Mouse (Mus musculus): ENCODE measurements around the gene Mrps26. TPM values are rescaled to one million over a fixed set of nuclear protein-coding genes. Genes with fewer than 3 reads are reported as not detected.

Mrps26 gene
- polyA plus RNA-seq, 1 experiment from 2014 or later: 99.1 TPM

DNA sequence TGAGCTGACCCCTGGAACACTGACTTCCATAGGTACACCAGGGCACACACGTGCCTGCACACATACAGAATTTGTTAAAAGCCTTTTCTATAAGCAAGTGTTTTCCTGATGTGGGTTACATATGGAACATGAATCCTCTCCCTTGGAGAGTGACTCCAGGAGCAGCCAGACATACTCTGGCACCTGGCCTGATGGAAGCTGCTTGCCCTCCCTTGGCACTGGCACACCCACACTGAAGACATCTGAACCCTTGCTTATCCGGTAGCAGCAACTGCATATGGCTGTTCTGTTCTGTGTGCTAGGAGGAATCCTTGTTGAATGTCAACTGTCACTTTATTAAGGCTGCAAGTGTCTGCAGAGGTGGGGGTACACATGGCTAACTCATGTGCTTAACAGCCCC is 27.5 kb downstream of the Mrps26 start:
- ATAC-seq (ENCODE audit: low FRiP score, low TSS enrichment): no peak
- 90% methylated on average over 2 of the region's 2 CpGs for WGBS
- no peak overlapping the region for H3K4me3 ChIP-seq (ENCODE audit: low read length)
- H3K36me3 ChIP-seq (ENCODE audit: control insufficient read depth, insufficient read depth, low read length): peaks cover 30% of the 10 kb centered on the region
- no peaks in the 10 kb centered on the region for H3K27me3 ChIP-seq (ENCODE audit: control insufficient read depth, insufficient read depth, low read length)
- no peak overlapping the region for H3K9ac ChIP-seq (ENCODE audit: low read depth, low read length)
- H3K4me1 ChIP-seq (ENCODE audit: control insufficient read depth, insufficient read depth, low read length): no peaks in the 10 kb centered on the region
- no peak overlapping the region for H3K27ac ChIP-seq (ENCODE audit: low read depth, low read length)
- H3K4me2 ChIP-seq (replicated peaks; ENCODE audit: low read depth, low read length): no peak overlapping the region
- no peaks in the 10 kb centered on the region for H3K9me3 ChIP-seq (ENCODE audit: control insufficient read depth, low read length)

GRCm38 (mm10) chr2:130595596-130595995 is 32.1 kb downstream of the Mrps26 start:
- no peaks in the 10 kb centered on the region for H3K4me1 ChIP-seq (ENCODE audit: control insufficient read depth, insufficient read depth, low read length)
- 86% methylated on average over 1 of the region's 1 CpGs for WGBS
- no peak for ATAC-seq (ENCODE audit: low FRiP score, low TSS enrichment)
- H3K36me3 ChIP-seq (ENCODE audit: control insufficient read depth, insufficient read depth, low read length): peaks cover 59% of the 10 kb centered on the region
- no peak overlapping the region for H3K4me2 ChIP-seq (replicated peaks; ENCODE audit: low read depth, low read length)
- no peaks in the 10 kb centered on the region for H3K9me3 ChIP-seq (ENCODE audit: control insufficient read depth, low read length)
- no peak overlapping the region for H3K27ac ChIP-seq (ENCODE audit: low read depth, low read length)
- no peak overlapping the region for H3K9ac ChIP-seq (ENCODE audit: low read depth, low read length)
- H3K4me3 ChIP-seq (ENCODE audit: low read length): no peak overlapping the region
- no peaks in the 10 kb centered on the region for H3K27me3 ChIP-seq (ENCODE audit: control insufficient read depth, insufficient read depth, low read length)

- ATAC-seq (ENCODE audit: low FRiP score, low TSS enrichment): no peak
- 21% methylated on average over 1 of the region's 1 CpGs for WGBS
Measured at GRCm38 (mm10) chr2:130597601-130598010, 34.1 kb downstream of the Mrps26 start.

GRCm38 (mm10) chr2:130598399-130598798 is 34.9 kb downstream of the Mrps26 start:
- Histone ChIP-seq H3K4me2 (replicated peaks; ENCODE audit: low read depth, low read length) (no peak overlapping the region), H3K4me3 (ENCODE audit: low read length) (no peak overlapping the region), H3K36me3 (ENCODE audit: control insufficient read depth, insufficient read depth, low read length) (peaks cover 66% of the 10 kb centered on the region), H3K4me1 (ENCODE audit: control insufficient read depth, insufficient read depth, low read length) (no peaks in the 10 kb centered on the region), H3K27ac (ENCODE audit: low read depth, low read length) (no peak overlapping the region), H3K9ac (ENCODE audit: low read depth, low read length) (no peak overlapping the region), H3K9me3 (ENCODE audit: control insufficient read depth, low read length) (no peaks in the 10 kb centered on the region), H3K27me3 (ENCODE audit: control insufficient read depth, insufficient read depth, low read length) (no peaks in the 10 kb centered on the region)
- WGBS: 83% methylated on average over 3 of the region's 3 CpGs
- no peak for ATAC-seq (ENCODE audit: low FRiP score, low TSS enrichment)

More at GRCm38 (mm10) chr2:130597601-130598010, 34.1 kb downstream of the Mrps26 start:
- H3K4me2 ChIP-seq (replicated peaks; ENCODE audit: low read depth, low read length): no peak overlapping the region
- no peaks in the 10 kb centered on the region for H3K27me3 ChIP-seq (ENCODE audit: control insufficient read depth, insufficient read depth, low read length)
- H3K9ac ChIP-seq (ENCODE audit: low read depth, low read length): no peak overlapping the region
- no peak overlapping the region for H3K27ac ChIP-seq (ENCODE audit: low read depth, low read length)
- no peaks in the 10 kb centered on the region for H3K4me1 ChIP-seq (ENCODE audit: control insufficient read depth, insufficient read depth, low read length)
- H3K36me3 ChIP-seq (ENCODE audit: control insufficient read depth, insufficient read depth, low read length): peaks cover 59% of the 10 kb centered on the region
- no peak overlapping the region for H3K4me3 ChIP-seq (ENCODE audit: low read length)
- no peaks in the 10 kb centered on the region for H3K9me3 ChIP-seq (ENCODE audit: control insufficient read depth, low read length)

GRCm38 (mm10) chr2:130602195-130602594 is 38.7 kb downstream of the Mrps26 start:
- H3K9me3 ChIP-seq (ENCODE audit: control insufficient read depth, low read length): no peaks in the 10 kb centered on the region
- WGBS: 84% methylated on average over 4 of the region's 4 CpGs
- no peak for ATAC-seq (ENCODE audit: low FRiP score, low TSS enrichment)
- H3K27me3 ChIP-seq (ENCODE audit: control insufficient read depth, insufficient read depth, low read length): no peaks in the 10 kb centered on the region
- peaks cover 53% of the 10 kb centered on the region for H3K36me3 ChIP-seq (ENCODE audit: control insufficient read depth, insufficient read depth, low read length)
- H3K27ac ChIP-seq (ENCODE audit: low read depth, low read length): no peak overlapping the region
- H3K9ac ChIP-seq (ENCODE audit: low read depth, low read length): no peak overlapping the region
- H3K4me1 ChIP-seq (ENCODE audit: control insufficient read depth, insufficient read depth, low read length): no peaks in the 10 kb centered on the region
- no peak overlapping the region for H3K4me3 ChIP-seq (ENCODE audit: low read length)
- H3K4me2 ChIP-seq (replicated peaks; ENCODE audit: low read depth, low read length): no peak overlapping the region

- 78% methylated on average over 3 of the region's 3 CpGs for WGBS
- no peak overlapping the region for H3K4me3 ChIP-seq (ENCODE audit: low read length)
- no peak overlapping the region for H3K9ac ChIP-seq (ENCODE audit: low read depth, low read length)
- H3K27ac ChIP-seq (ENCODE audit: low read depth, low read length): no peak overlapping the region
- no peaks in the 10 kb centered on the region for H3K4me1 ChIP-seq (ENCODE audit: control insufficient read depth, insufficient read depth, low read length)
- H3K36me3 ChIP-seq (ENCODE audit: control insufficient read depth, insufficient read depth, low read length): peaks cover 40% of the 10 kb centered on the region
- H3K9me3 ChIP-seq (ENCODE audit: control insufficient read depth, low read length): no peaks in the 10 kb centered on the region
- ATAC-seq (ENCODE audit: low FRiP score, low TSS enrichment): no peak
- no peaks in the 10 kb centered on the region for H3K27me3 ChIP-seq (ENCODE audit: control insufficient read depth, insufficient read depth, low read length)
- H3K4me2 ChIP-seq (replicated peaks; ENCODE audit: low read depth, low read length): no peak overlapping the region
Measured at GRCm38 (mm10) chr2:130613091-130613490, 49.5 kb downstream of the Mrps26 start.

Small RNAs within 50 kb of the gene (microRNA-seq; reads per million reads assigned to microRNA genes)
- gene Gm23876: not detected

Other genes starting within 250 kb of the Mrps26 start
- gene Cpxm1, start 166.2 kb upstream of the Mrps26 start, polyA plus RNA-seq (2014; fragmentation: Nextera tagmentation; extraction: Ambion mirVana): 51.6 and 63.8 TPM in 2 replicates
- not detected in 2 replicates for gene Gm28372, start 158.5 kb upstream of the Mrps26 start, polyA plus RNA-seq (2014; fragmentation: Nextera tagmentation; extraction: Ambion mirVana)
- gene 1700020A23Rik, start 158.5 kb upstream of the Mrps26 start, polyA plus RNA-seq (2014; fragmentation: Nextera tagmentation; extraction: Ambion mirVana): 0.40 TPM in 1 of 2 replicates, not detected in the other
- gene Tmem239, start 157.3 kb upstream of the Mrps26 start, polyA plus RNA-seq (2014; fragmentation: Nextera tagmentation; extraction: Ambion mirVana): not detected in 2 replicates
- 72.3 and 79.2 TPM in 2 replicates for gene Vps16, start 139.4 kb upstream of the Mrps26 start, polyA plus RNA-seq (2014; fragmentation: Nextera tagmentation; extraction: Ambion mirVana)
- gene Pced1a, start 139.0 kb upstream of the Mrps26 start, polyA plus RNA-seq (2014; fragmentation: Nextera tagmentation; extraction: Ambion mirVana): 13.0 and 15.0 TPM in 2 replicates
- gene Ptpra, start 113.5 kb upstream of the Mrps26 start, polyA plus RNA-seq (2014; fragmentation: Nextera tagmentation; extraction: Ambion mirVana): 64.3 and 107 TPM in 2 replicates
- gene Oxt, start 12.4 kb downstream of the Mrps26 start, polyA plus RNA-seq (2014; fragmentation: Nextera tagmentation; extraction: Ambion mirVana): not detected in 2 replicates
- not detected in 2 replicates for gene Avp, start 18.8 kb downstream of the Mrps26 start, polyA plus RNA-seq (2014; fragmentation: Nextera tagmentation; extraction: Ambion mirVana)
- 9.8 and 22.5 TPM in 2 replicates for gene Fastkd5, start 66.3 kb downstream of the Mrps26 start, polyA plus RNA-seq (2014; fragmentation: Nextera tagmentation; extraction: Ambion mirVana)
- gene Ubox5, start 66.3 kb downstream of the Mrps26 start, polyA plus RNA-seq (2014; fragmentation: Nextera tagmentation; extraction: Ambion mirVana): 13.0 and 16.2 TPM in 2 replicates
- gene Lzts3, start 79.1 kb downstream of the Mrps26 start, polyA plus RNA-seq (2014; fragmentation: Nextera tagmentation; extraction: Ambion mirVana): 3.7 and 4.7 TPM in 2 replicates
- 53.5 and 55.2 TPM in 2 replicates for gene Ddrgk1, start 100.9 kb downstream of the Mrps26 start, polyA plus RNA-seq (2014; fragmentation: Nextera tagmentation; extraction: Ambion mirVana)
- 120 and 121 TPM in 2 replicates for gene Itpa, start 103.9 kb downstream of the Mrps26 start, polyA plus RNA-seq (2014; fragmentation: Nextera tagmentation; extraction: Ambion mirVana)
- 1.1 and 1.6 TPM in 2 replicates for gene Slc4a11, start 133.8 kb downstream of the Mrps26 start, polyA plus RNA-seq (2014; fragmentation: Nextera tagmentation; extraction: Ambion mirVana)

All from kidney, embryonic 14.5 days (tissue).